13 mouse cellular contexts compared by ENCODE assay signal in genomic region chr5:65102641-65103042, GRCm38 (mm10). TPM values are rescaled to one million over a fixed set of nuclear protein-coding genes. Genes with fewer than 3 reads are reported as not detected.
A peak's percentile ranks its signal among the peaks of the same experiment; 100 is the strongest.
DNase-seq lines count a peak whose midpoint lies in the region; ATAC-seq and TF ChIP-seq lines count a peak whose summit lies in the region.
"Had no signal": no experiment of that assay in that cellular context is flagged by ENCODE, and none has a peak within 500 bp of the region (broad histone marks: within the 10 kb centered on the region; RNA-seq: fewer than 3 reads in every experiment).

No protein-coding gene starts in this region.

- no peaks in the 10 kb centered on the region for H3K36me3 ChIP-seq in heart, embryonic 14.5 days (ENCODE audit: control insufficient read depth, insufficient read depth, low read length)
- H3K36me3 ChIP-seq in spleen, adult 2 months (ENCODE audit: control insufficient read depth, insufficient read depth, low read length), result no peaks in the 10 kb centered on the region
- H3K36me3 ChIP-seq: embryonic facial prominence, embryonic 15.5 days; limb, embryonic 13.5 days had no signal

- H3K9me3 ChIP-seq in heart, embryonic 14.5 days (ENCODE audit: control insufficient read depth, low read length), result no peaks in the 10 kb centered on the region
- H3K9me3 ChIP-seq: embryonic facial prominence, embryonic 15.5 days; limb, embryonic 13.5 days had no signal

- no peak for TF ChIP-seq POLR2A in spleen, adult 2 months (IDR thresholded peaks at IDR 0.05; ENCODE audit: low read depth, low read length)

- ATAC-seq in heart, embryonic 14.5 days (ENCODE audit: insufficient number of reproducible peaks, insufficient read depth, low FRiP score, low read depth), result no peak
- ATAC-seq in monocyte, adult 5-6 weeks (replicated peaks; ENCODE audit: insufficient number of reproducible peaks, low FRiP score, low TSS enrichment, poor library complexity, severe bottlenecking), result peak; percentile 54
- ATAC-seq: hindbrain, embryonic 16.5 days had no signal

- DNase-seq in heart, postnatal 36 days, result no peak
- peak in 1 of 2 experiments; percentile 30 for DNase-seq in spleen, adult 2 months (ENCODE audit: low read depth in 1 of 2, low spot score in 2 of 2)
- no peak for DNase-seq in spleen, adult 12 weeks (ENCODE audit: low spot score)
- peak; percentile 53 for DNase-seq in induced T-regulatory cell, adult 2 months (ENCODE audit: low read depth)
- DNase-seq in urinary bladder, postnatal 10 days (ENCODE audit: low spot score), result no peak
- no peak for DNase-seq in left cerebral cortex, adult 18-20 months (ENCODE audit: low spot score in 2 of 2)
- DNase-seq: cerebellum, adult 2 months had no signal

- WGBS in heart, embryonic 14.5 days, result 22% methylated on average over 10 of the region's 10 CpGs
- 3% methylated on average over 10 of the region's 10 CpGs for WGBS in spleen, adult 2 months

- H3K27ac ChIP-seq in heart, embryonic 14.5 days (replicated peaks in 1 of 2; ENCODE audit: control insufficient read depth in 1 of 2, insufficient read depth in 1 of 2, low read depth in 2 of 2, low read length in 2 of 2), result no peak overlapping the region
- H3K27ac ChIP-seq in spleen, adult 2 months (ENCODE audit: insufficient read depth, low read length), result peak overlapping the region; percentile 44
- H3K27ac ChIP-seq: embryonic facial prominence, embryonic 15.5 days; limb, embryonic 13.5 days had no signal

- no peaks in the 10 kb centered on the region for H3K27me3 ChIP-seq in heart, embryonic 14.5 days (ENCODE audit: control insufficient read depth, insufficient read depth, low read length)
- H3K27me3 ChIP-seq in spleen, adult 2 months (ENCODE audit: control insufficient read depth, insufficient read depth, low read length), result no peaks in the 10 kb centered on the region
- H3K27me3 ChIP-seq: embryonic facial prominence, embryonic 15.5 days; limb, embryonic 13.5 days had no signal

- peak overlapping the region; percentile 12; the same call in 1 of the 2 replicates for H3K4me2 ChIP-seq in heart, embryonic 14.5 days (ENCODE audit: low read length)
- H3K4me2 ChIP-seq: embryonic facial prominence, embryonic 15.5 days; limb, embryonic 13.5 days had no signal

- H3K4me3 ChIP-seq in heart, embryonic 14.5 days (ENCODE audit: control insufficient read depth in 1 of 2, insufficient read depth in 1 of 2, low read depth in 1 of 2, low read length in 2 of 2), result no peak overlapping the region
- H3K4me3 ChIP-seq in spleen, adult 2 months (ENCODE audit: extremely low read depth, insufficient read depth, insufficient read length), result no peak overlapping the region
- H3K4me3 ChIP-seq: embryonic facial prominence, embryonic 15.5 days; limb, embryonic 13.5 days; myocyte had no signal

- no peak overlapping the region for H3K9ac ChIP-seq in heart, embryonic 14.5 days (ENCODE audit: low read length)
- H3K9ac ChIP-seq: embryonic facial prominence, embryonic 15.5 days; limb, embryonic 13.5 days had no signal

- no peak for TF ChIP-seq CTCF in spleen, adult 2 months (IDR thresholded peaks at IDR 0.05; ENCODE audit: extremely low read depth, insufficient read depth, insufficient read length, insufficient replicate concordance)

- H3K4me1 ChIP-seq in heart, embryonic 14.5 days (ENCODE audit: control insufficient read depth in 2 of 2, insufficient read depth in 2 of 2, low read length in 2 of 2), result peaks cover 11 to 16% of the 10 kb centered on the region in 2 experiments
- H3K4me1 ChIP-seq in spleen, adult 2 months (ENCODE audit: control insufficient read depth, insufficient read depth, insufficient read length), result peaks cover 6% of the 10 kb centered on the region; the same call in 1 of the 2 replicates

- intact Hi-C loops in heart, postnatal 36 days (cut with DNase I), result no loop called here

RNA-seq across cellular contexts. Expression of gene Klhl5, which starts 4.7 kb away (rescaled TPM):
- polyA plus RNA-seq in heart, embryonic 14.5 days (2014; fragmentation: Nextera tagmentation; extraction: Ambion mirVana), result 17.8 and 20.0 TPM in 2 replicates
- 10 to 100 TPM; 14.3 to 15.1 TPM for total RNA-seq in heart, postnatal 36 days (2021)
- 15.1 and 18.3 TPM in 2 replicates for polyA plus RNA-seq in spleen, adult 2 months (2012; rRNA removed)
- 73.5 to 108 TPM (median 98.7 TPM) in 3 replicates for total RNA-seq in monocyte, adult 5-6 weeks (2017)
- total RNA-seq in left cerebral cortex, adult 18-20 months (2021), result 10 to 100 TPM; 34.1 to 34.5 TPM

RNA-seq across cellular contexts. Expression of gene Tmem156, which starts 10.7 kb away (rescaled TPM):
- 0.23 TPM in 1 of 2 replicates, not detected in the other for polyA plus RNA-seq in heart, embryonic 14.5 days (2014; fragmentation: Nextera tagmentation; extraction: Ambion mirVana)
- total RNA-seq in heart, postnatal 36 days (2021), result under 1 TPM in 1 of 2 experiments, not detected in 1; 0.30 TPM
- 2.5 and 2.9 TPM in 2 replicates for polyA plus RNA-seq in spleen, adult 2 months (2012; rRNA removed)
- 69.7 to 98.1 TPM (median 80.6 TPM) in 3 replicates for total RNA-seq in monocyte, adult 5-6 weeks (2017)
- under 1 TPM in 1 of 2 experiments, not detected in 1; 0.53 TPM for total RNA-seq in left cerebral cortex, adult 18-20 months (2021)
- polyA plus RNA-seq: hindbrain, embryonic 16.5 days had no signal

Comparison
In these comparisons a context has a peak if more than half of its experiments do, and no peak if none do; other contexts are left out.
1. RNA of gene Tmem156, which starts 10.7 kb away (total RNA-seq): 69.7 to 98.1 TPM in monocyte, adult 5-6 weeks; 0.53 TPM in left cerebral cortex, adult 18-20 months and 0.30 TPM in heart, postnatal 36 days; every median in the first group is over 10 times any median in the second.